Mouse (Mus musculus): ENCODE results near the gene Prl8a9.

Prl8a9 gene

DNA sequence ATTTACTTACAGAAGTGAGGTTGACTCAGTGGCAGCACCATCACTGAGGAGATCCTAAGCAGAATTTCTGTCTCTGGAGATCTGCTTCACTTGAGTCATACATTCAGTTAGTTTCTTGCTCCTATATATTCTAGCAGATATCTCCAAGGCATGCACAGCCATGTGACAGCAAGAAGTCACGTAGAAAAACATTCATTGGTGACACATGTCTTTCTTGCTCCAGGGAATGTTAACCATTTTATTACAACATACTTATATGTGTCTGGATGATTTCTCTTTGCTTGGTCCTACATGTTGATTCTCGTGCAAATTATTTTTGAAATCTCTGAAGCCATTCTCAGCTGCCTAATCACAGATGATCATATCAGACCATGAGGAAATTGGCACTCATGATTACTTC lies at the start of gene Prl8a9:
Prl8a9 (minus strand) TSS at position 101 of the 400 bp plus-strand sequence.
- DNase-seq (ENCODE audit: low read depth, low spot score): no peak

DNA sequence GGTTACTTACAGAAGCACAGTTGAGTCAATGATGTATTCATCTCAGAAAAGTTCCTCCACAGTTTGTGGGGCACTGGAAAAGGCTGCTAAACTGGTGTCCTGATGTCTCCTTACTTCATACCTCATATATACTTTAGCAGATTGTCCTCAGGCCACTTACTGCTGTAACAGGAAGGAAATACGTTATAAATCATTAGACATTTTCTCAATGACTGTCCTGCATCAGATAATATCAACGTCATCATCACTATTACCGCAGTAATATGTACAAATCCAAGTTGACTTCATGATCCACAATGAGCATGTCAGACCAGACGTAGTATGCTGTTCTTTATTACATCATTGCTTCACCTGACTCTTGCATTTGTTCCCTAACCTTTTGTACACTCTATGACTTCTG lies 46.1 kb upstream of the Prl8a9 start, which contains the start of gene Prl7b1:
Prl7b1 (minus strand) TSS at position 101 of the 400 bp plus-strand sequence.
- DNase-seq (ENCODE audit: low read depth, low spot score): no peak

DNA sequence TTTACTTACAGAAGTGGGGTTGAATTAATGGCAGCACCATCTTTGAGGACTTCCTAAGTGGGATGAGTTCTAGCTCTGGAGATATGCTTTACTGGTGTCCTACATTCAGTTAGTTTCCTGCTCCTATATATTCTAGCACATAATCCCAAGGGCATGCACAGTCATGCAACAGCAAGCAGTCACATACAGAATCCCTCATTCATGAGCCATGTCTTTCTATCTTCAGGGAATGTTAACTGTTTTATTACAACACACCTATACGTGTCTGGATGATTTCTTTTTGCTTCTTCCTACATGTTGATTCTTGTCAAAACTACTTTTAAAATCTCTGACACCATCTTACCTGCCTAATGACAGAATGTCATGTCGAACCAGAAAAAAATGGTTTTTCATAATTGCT lies 17.7 kb upstream of the Prl8a9 start, which contains the start of gene Prl8a1:
Prl8a1 (minus strand) TSS at position 101 of the 400 bp plus-strand sequence.
- DNase-seq (ENCODE audit: low read depth, low spot score): no peak

DNA sequence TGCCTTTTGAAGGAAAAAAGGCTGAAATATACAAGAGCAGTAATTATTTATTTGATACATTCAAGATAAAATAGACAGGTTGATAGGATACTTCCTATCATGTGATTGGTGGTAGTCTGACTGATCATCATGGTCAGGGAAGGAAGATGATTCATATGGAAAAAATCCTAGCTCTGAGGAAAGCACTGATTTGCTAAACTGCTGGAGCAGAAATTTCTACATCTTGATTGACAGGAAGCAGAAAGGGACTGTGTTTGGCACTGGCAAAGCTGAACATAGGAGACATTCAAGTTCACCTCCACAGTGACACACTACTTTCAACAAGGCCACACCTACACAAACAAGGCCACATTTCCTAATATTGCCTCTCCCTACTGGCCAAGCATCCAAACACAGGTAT lies 11.1 kb downstream of the Prl8a9 start:
- DNase-seq (ENCODE audit: low read depth, low spot score): no peak

DNA sequence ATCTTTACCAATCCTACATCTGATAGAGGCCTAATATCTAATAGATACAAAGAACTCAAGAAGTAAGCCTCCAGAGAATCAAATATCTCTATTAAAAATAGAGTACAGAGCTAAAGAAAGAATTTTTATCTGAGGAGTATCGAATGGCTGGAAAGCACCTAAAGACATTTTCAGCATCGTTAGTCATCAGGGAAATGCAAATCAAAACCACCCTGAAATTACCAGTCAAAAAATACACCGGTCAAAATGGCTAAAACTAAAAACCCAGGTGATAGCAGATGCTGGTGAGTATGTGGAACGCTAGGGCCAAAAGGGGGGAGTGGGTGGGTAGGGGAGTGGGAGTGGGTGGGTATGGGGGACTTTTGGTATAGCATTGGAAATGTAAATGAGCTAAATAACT lies 41.2 kb downstream of the Prl8a9 start:
- no peak for DNase-seq (ENCODE audit: low read depth, low spot score)

DNA sequence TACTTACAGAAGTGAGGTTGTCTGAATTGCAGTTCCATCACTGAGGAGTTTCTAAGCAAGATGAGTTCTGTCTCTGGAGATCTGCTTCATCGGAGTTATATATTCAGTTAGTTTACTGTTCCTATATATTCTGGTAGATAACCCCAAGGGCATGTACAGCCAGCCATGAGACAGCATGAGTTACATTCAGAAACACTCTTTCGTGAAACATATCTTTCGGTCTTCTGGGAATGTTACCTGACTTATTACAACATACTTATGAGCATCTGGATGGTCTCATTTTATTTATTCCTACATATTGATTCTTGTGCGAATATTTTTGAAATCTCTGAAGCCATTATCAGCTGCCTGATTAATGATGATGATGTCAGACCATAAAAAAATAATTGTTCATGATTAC lies 51.3 kb downstream of the Prl8a9 start, which contains the start of gene Prl8a8:
Prl8a8 (minus strand) TSS at position 101 of the 400 bp plus-strand sequence.
- no peak for DNase-seq (ENCODE audit: low read depth, low spot score)
